Mouse (Mus musculus): Measurements from ENCODE around the gene Msrb3. TPM values are rescaled to one million over a fixed set of nuclear protein-coding genes. Genes with fewer than 3 reads are reported as not detected.

Msrb3 gene
- polyA plus RNA-seq, 1 experiment from 2014 or later, result 1.2 TPM

DNA sequence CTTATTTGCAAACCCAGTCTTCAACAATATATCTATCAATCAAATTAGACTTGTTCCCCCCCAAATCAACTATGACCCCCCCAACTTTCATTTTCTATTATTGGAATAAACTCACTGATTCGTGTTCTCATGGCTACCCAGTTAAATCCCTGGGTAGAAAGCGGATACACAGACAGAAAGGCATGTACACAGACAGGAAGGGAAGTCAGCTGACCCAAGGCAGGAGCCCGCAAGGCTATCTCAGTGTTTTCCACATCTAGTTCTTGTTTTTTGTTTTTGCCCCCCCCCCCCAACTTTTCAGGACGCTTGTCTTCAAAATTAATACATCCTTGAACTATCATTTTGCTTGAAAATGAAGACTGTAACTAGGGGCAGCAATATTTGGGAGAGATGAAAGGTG lies 51.1 kb downstream of the Msrb3 start:
- Histone ChIP-seq H3K36me3 (ENCODE audit: control insufficient read depth, insufficient read depth, low read length) (no peaks in the 10 kb centered on the region), H3K4me2 (ENCODE audit: low read length) (no peak overlapping the region), H3K4me3 (replicated peaks; ENCODE audit: low read depth, low read length) (no peak overlapping the region), H3K27me3 (ENCODE audit: control insufficient read depth, insufficient read depth, low read length) (no peaks in the 10 kb centered on the region), H3K4me1 (ENCODE audit: control insufficient read depth, insufficient read depth, low read length) (0 out of 2 replicates have a peak, but pooled peaks cover 5% of the 10 kb centered on the region), H3K9ac (replicated peaks; ENCODE audit: low read length) (no peak overlapping the region), H3K27ac (replicated peaks; ENCODE audit: low read depth, low read length) (no peak overlapping the region), H3K9me3 (ENCODE audit: control insufficient read depth, low read length) (no peaks in the 10 kb centered on the region)
- 90% methylated on average over 4 of the region's 4 CpGs for WGBS
- ATAC-seq (ENCODE audit: low FRiP score, low TSS enrichment) (no peak), DNase-seq (no peak)

DNA sequence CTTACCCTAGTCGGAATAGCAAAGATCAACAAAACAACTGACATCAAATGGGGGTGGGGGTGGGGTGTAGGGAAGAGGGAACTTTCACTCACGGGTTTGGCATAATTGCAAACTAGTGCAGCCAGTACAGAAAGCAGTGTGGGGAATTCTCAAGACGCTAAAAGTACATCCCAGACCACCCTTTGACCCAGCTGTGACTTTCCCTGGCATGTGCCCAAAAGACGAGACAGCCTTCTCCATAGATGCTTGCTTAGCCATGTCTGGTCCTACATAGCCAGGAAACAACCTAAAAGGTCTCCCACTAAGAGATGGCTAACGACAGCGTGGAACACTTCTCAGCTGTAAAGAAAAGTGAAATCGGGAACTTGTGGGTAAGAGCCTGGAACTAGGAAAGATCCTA lies 58.9 kb downstream of the Msrb3 start:
- H3K27me3 ChIP-seq (ENCODE audit: control insufficient read depth, insufficient read depth, low read length), result no peaks in the 10 kb centered on the region
- H3K4me1 ChIP-seq (ENCODE audit: control insufficient read depth, insufficient read depth, low read length), result no peaks in the 10 kb centered on the region
- DNase-seq, result no peak
- H3K4me2 ChIP-seq (ENCODE audit: low read length), result no peak overlapping the region
- WGBS, result 91% methylated on average over 7 of the region's 7 CpGs
- H3K9ac ChIP-seq (replicated peaks; ENCODE audit: low read length), result no peak overlapping the region
- H3K36me3 ChIP-seq (ENCODE audit: control insufficient read depth, insufficient read depth, low read length), result no peaks in the 10 kb centered on the region
- H3K9me3 ChIP-seq (ENCODE audit: control insufficient read depth, low read length), result no peaks in the 10 kb centered on the region
- no peak for ATAC-seq (ENCODE audit: low FRiP score, low TSS enrichment)
- H3K4me3 ChIP-seq (replicated peaks; ENCODE audit: low read depth, low read length), result no peak overlapping the region
- H3K27ac ChIP-seq (replicated peaks; ENCODE audit: low read depth, low read length), result no peak overlapping the region

DNA sequence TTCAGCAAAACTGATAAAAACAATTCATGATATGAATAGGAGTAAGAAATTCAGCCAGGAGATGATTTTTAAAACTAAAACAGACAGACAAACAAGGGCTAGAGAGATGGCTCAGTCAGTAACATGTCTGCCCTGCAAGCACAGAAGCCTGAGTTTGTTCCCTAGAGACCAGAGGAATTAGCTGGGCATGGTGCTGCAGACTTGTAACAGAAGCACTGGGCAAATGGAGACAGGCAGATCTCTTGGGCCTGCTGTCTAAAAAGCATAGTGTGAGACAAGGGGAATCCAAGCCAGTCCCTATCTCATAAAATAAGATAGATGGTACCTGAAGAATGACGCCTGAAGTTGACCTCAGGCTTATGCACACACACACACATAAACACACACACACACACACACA lies 64.4 kb downstream of the Msrb3 start:
- Histone ChIP-seq H3K36me3 (ENCODE audit: control insufficient read depth, insufficient read depth, low read length) (no peaks in the 10 kb centered on the region), H3K4me3 (replicated peaks; ENCODE audit: low read depth, low read length) (no peak overlapping the region), H3K4me1 (ENCODE audit: control insufficient read depth, insufficient read depth, low read length) (no peaks in the 10 kb centered on the region), H3K4me2 (ENCODE audit: low read length) (no peak overlapping the region), H3K9me3 (ENCODE audit: control insufficient read depth, low read length) (no peaks in the 10 kb centered on the region), H3K9ac (replicated peaks; ENCODE audit: low read length) (no peak overlapping the region), H3K27me3 (ENCODE audit: control insufficient read depth, insufficient read depth, low read length) (no peaks in the 10 kb centered on the region), H3K27ac (replicated peaks; ENCODE audit: low read depth, low read length) (no peak overlapping the region)
- no peak for DNase-seq
- 100% methylated on average over 1 of the region's 1 CpGs for WGBS
- no peak for ATAC-seq (ENCODE audit: low FRiP score, low TSS enrichment)

DNA sequence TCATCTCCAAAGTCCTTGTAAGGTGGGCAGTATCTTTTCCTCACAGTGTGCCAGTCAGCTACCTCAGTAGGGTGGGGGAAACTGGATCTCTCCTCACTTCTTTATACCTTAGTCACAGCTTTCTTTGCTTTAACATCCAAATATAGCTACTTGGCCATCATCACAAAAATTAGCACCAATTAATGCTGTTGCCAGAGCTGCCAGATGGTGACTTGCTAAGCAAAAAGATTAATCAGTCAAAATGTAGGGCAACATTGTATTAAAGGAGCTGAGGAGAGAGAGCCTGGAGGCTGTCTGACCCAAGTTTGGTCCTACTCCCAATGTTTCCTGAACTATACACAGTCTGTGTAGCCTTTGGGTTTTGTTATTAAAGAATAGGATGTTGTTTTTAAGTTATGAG lies 65.1 kb downstream of the Msrb3 start:
- DNase-seq (no peak), ATAC-seq (ENCODE audit: low FRiP score, low TSS enrichment) (no peak)
- no peak overlapping the region for H3K27ac ChIP-seq (replicated peaks; ENCODE audit: low read depth, low read length)
- H3K4me1 ChIP-seq (ENCODE audit: control insufficient read depth, insufficient read depth, low read length), result no peaks in the 10 kb centered on the region
- no peaks in the 10 kb centered on the region for H3K27me3 ChIP-seq (ENCODE audit: control insufficient read depth, insufficient read depth, low read length)
- H3K9ac ChIP-seq (replicated peaks; ENCODE audit: low read length), result no peak overlapping the region
- no peak overlapping the region for H3K4me3 ChIP-seq (replicated peaks; ENCODE audit: low read depth, low read length)
- no peaks in the 10 kb centered on the region for H3K36me3 ChIP-seq (ENCODE audit: control insufficient read depth, insufficient read depth, low read length)
- no peaks in the 10 kb centered on the region for H3K9me3 ChIP-seq (ENCODE audit: control insufficient read depth, low read length)
- no peak overlapping the region for H3K4me2 ChIP-seq (ENCODE audit: low read length)

DNA sequence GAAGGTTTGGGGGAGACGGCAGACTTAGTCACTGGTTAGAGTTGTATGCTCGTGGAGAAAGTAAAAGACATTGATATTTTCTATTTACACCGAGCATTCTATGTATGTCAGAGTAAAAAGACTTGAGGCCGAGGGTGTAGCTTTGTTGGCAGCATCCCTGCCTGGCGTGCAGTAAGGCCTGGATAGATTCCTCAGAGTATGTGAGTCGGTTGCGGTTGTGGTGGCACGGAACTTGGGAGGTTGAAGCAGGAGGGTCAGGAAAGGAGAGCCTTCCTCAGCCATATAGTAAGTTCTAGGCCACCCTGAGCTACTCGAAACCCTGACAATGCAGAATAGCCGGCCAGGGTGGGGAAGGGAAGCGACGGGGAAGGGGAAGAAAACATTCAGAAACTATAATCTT lies 71.1 kb downstream of the Msrb3 start:
- whole genome bisulfite sequencing, result 91% methylated on average over 12 of the region's 12 CpGs
- no peaks in the 10 kb centered on the region for H3K27me3 ChIP-seq (ENCODE audit: control insufficient read depth, insufficient read depth, low read length)
- H3K9me3 ChIP-seq (ENCODE audit: control insufficient read depth, low read length), result no peaks in the 10 kb centered on the region
- no peak overlapping the region for H3K4me3 ChIP-seq (replicated peaks; ENCODE audit: low read depth, low read length)
- no peak overlapping the region for H3K27ac ChIP-seq (replicated peaks; ENCODE audit: low read depth, low read length)
- H3K4me2 ChIP-seq (ENCODE audit: low read length), result no peak overlapping the region
- H3K4me1 ChIP-seq (ENCODE audit: control insufficient read depth, insufficient read depth, low read length), result 0 out of 2 replicates have a peak, but pooled peaks cover 4% of the 10 kb centered on the region
- ATAC-seq (ENCODE audit: low FRiP score, low TSS enrichment) (no peak), DNase-seq (no peak)
- H3K36me3 ChIP-seq (ENCODE audit: control insufficient read depth, insufficient read depth, low read length), result no peaks in the 10 kb centered on the region
- no peak overlapping the region for H3K9ac ChIP-seq (replicated peaks; ENCODE audit: low read length)

DNA sequence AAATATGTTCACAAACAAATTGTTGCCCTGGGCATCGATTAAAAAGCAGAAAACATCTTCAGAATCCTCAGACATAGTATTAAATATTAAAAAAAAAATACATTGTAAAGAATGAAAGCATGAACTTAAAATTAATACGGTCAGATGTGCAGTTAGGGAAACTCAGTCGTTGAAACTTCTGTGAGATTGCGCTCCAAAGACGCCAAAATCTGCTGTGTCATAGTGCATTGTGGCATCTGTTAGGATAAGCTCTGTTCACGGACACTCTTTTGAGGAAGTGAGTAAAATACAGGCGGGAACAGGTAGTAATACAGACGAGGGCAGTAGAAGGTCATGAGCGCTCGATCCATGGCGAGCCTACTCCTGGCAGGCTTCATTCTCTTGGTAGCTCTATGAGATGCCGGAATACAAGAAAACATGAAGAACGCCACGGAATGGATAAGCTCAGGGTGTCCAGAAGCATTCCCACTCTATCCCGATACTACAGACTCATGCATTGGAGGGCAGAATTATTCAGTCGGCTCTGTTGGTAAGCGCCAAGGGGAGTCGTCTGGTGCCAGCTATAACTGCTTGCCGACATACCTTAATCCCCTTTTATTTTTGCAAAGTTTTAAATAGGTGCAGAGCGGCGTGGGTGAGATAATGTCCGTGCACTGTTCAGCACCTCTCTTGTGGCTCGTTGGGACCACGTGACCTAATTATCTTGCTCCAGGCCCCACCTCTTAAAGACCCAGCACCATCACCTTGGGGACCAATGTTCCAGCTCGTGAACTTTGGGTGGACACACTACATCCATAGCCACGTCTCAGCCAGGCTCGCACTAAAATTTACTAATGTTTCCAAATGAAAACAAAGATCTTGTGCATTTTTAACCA lies 71.9 kb downstream of the Msrb3 start:
- Histone ChIP-seq H3K4me1 (ENCODE audit: control insufficient read depth, insufficient read depth, low read length) (0 out of 2 replicates have a peak, but pooled peaks cover 4% of the 10 kb centered on the region), H3K36me3 (ENCODE audit: control insufficient read depth, insufficient read depth, low read length) (no peaks in the 10 kb centered on the region), H3K4me3 (replicated peaks; ENCODE audit: low read depth, low read length) (no peak overlapping the region), H3K9ac (replicated peaks; ENCODE audit: low read length) (no peak overlapping the region), H3K27me3 (ENCODE audit: control insufficient read depth, insufficient read depth, low read length) (no peaks in the 10 kb centered on the region), H3K27ac (replicated peaks; ENCODE audit: low read depth, low read length) (no peak overlapping the region), H3K4me2 (ENCODE audit: low read length) (no peak overlapping the region), H3K9me3 (ENCODE audit: control insufficient read depth, low read length) (no peaks in the 10 kb centered on the region)
- WGBS, result 85% methylated on average over 27 of the region's 27 CpGs
- ATAC-seq (ENCODE audit: low FRiP score, low TSS enrichment) (no peak), DNase-seq (no peak)

DNA sequence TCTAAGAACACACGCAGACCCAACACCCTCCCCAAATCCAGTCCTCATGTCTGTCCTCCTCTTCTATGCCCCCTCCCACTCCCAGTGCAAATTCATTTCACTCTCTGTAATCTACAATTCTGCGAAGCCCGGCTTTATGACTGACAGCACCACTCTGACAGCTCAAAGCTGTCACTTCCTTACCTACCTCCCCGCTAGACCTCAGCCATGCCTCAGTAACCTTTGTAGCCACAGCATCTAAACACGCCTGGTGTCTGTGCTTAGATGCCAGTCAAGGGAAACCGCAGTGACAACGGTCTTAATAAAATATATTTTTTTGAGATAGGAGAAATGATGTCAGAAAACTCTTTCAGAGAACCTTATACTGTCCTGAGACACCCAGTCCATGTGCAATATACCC lies 72.5 kb downstream of the Msrb3 start:
- Histone ChIP-seq H3K9me3 (ENCODE audit: control insufficient read depth, low read length) (no peaks in the 10 kb centered on the region), H3K4me3 (replicated peaks; ENCODE audit: low read depth, low read length) (no peak overlapping the region), H3K36me3 (ENCODE audit: control insufficient read depth, insufficient read depth, low read length) (no peaks in the 10 kb centered on the region), H3K9ac (replicated peaks; ENCODE audit: low read length) (no peak overlapping the region), H3K4me1 (ENCODE audit: control insufficient read depth, insufficient read depth, low read length) (0 out of 2 replicates have a peak, but pooled peaks cover 4% of the 10 kb centered on the region), H3K4me2 (ENCODE audit: low read length) (no peak overlapping the region), H3K27ac (replicated peaks; ENCODE audit: low read depth, low read length) (no peak overlapping the region), H3K27me3 (ENCODE audit: control insufficient read depth, insufficient read depth, low read length) (no peaks in the 10 kb centered on the region)
- no peak for DNase-seq
- ATAC-seq (ENCODE audit: low FRiP score, low TSS enrichment), result no peak
- WGBS, result 75% methylated on average over 7 of the region's 7 CpGs

DNA sequence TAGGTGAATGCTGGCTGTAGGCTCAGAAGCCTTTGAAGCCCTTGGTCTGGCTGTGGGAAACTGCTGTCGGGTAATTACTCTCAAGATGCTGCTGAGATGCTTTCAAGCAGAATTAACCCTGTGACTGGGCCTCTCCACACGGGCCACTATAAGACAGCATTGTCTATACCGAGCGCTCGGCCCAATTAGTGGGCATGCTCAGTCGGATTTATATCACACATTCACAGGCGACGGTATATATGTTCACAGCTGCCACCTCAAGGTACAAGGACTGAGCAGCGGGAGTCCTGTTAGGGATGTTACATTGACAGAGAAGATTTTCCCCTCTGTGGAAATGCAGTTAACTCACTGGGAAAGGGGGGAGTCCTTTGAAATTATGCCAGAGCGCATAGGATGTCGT lies 73.3 kb downstream of the Msrb3 start:
- H3K36me3 ChIP-seq (ENCODE audit: control insufficient read depth, insufficient read depth, low read length), result no peaks in the 10 kb centered on the region
- no peak for ATAC-seq (ENCODE audit: low FRiP score, low TSS enrichment)
- peak; percentile 43 for DNase-seq
- H3K9me3 ChIP-seq (ENCODE audit: control insufficient read depth, low read length), result no peaks in the 10 kb centered on the region
- peak overlapping the region; percentile 18; the same call in 1 of the 2 replicates for H3K4me2 ChIP-seq (ENCODE audit: low read length)
- H3K27ac ChIP-seq (replicated peaks; ENCODE audit: low read depth, low read length), result no peak overlapping the region
- WGBS, result 38% methylated on average over 11 of the region's 11 CpGs
- H3K27me3 ChIP-seq (ENCODE audit: control insufficient read depth, insufficient read depth, low read length), result no peaks in the 10 kb centered on the region
- 0 out of 2 replicates have a peak, but pooled peaks cover 4% of the 10 kb centered on the region for H3K4me1 ChIP-seq (ENCODE audit: control insufficient read depth, insufficient read depth, low read length)
- H3K4me3 ChIP-seq (replicated peaks; ENCODE audit: low read depth, low read length), result no peak overlapping the region
- H3K9ac ChIP-seq (replicated peaks; ENCODE audit: low read length), result no peak overlapping the region
